Mouse (Mus musculus): ENCODE measurements at regions not wholly inside any gene's neighbourhood (a gene's known extent, or its start where the extent isn't known, plus 50 kb on each side); places are given as distances from the start of the nearest gene placed in this dataset.

DNA sequence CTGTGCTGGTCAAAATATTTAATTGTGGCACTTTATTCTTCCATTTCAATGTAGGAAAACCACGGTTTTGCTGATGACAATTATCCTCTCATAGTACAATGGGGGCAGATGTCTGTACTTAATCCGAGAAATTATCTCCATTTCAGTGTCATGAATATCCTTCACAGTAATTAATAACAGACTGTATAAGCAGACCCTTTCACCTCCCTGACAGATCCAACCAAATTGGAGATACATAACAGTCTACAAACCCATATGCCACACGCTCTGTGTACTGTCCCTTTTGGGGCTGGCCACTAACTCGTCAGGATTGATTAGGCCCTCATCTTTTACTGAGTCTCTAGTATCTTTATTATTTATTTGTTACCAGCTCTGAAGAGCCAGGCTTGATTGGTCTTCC, 212.6 kb upstream of the Igfbp7 start:
- TF ChIP-seq CTCF (IDR thresholded peaks at IDR 0.05; ENCODE audit: low read depth) (no peak), EP300 (IDR thresholded peaks at IDR 0.05; ENCODE audit: low read depth) (no peak)

Measured in liver, postnatal 0 days (tissue).